Mouse (Mus musculus) MEL (cell line): Measurements from ENCODE around the gene A530016L24Rik.

ENCODE experiments used
- BHLHE40 ChIP-seq: IDR thresholded peaks from 2 replicates; pipeline ENCODE4 v1.6.1; 2012; ENCODE audit warnings: low read depth, mild to moderate bottlenecking, inconsistent platforms, low read length, improper control_type of control experiment, borderline replicate concordance
- CTCF ChIP-seq, 3 experiments: IDR thresholded peaks in 2 of 3; conservative IDR thresholded peaks in 1 of 3; 2 replicates each; pipeline ENCODE4 v1.5.1; 2011 to 2012; ENCODE audit warnings: low read length in 3 of 3, low read depth in 2 of 3, mild to moderate bottlenecking in 2 of 3, improper control_type of control experiment in 1 of 3, inconsistent platforms in 1 of 3, mixed read lengths in 1 of 3, moderate library complexity in 1 of 3; ENCODE audit not compliant: control insufficient read depth in 1 of 3, insufficient read depth in 1 of 3, poor library complexity in 1 of 3, severe bottlenecking in 1 of 3
- ETS1 ChIP-seq: IDR thresholded peaks from 2 replicates; pipeline ENCODE4 v1.6.1; 2012; ENCODE audit warnings: low read depth, mild to moderate bottlenecking, inconsistent platforms, low read length, improper control_type of control experiment, moderate library complexity
- KAT2A ChIP-seq: conservative IDR thresholded peaks from 2 replicates; pipeline ENCODE4 v1.6.1; 2012; ENCODE audit warnings: low read depth, low read length, improper control_type of control experiment, inconsistent platforms
- MEF2A ChIP-seq: IDR thresholded peaks from 2 replicates; pipeline ENCODE4 v1.6.1; 2014; ENCODE audit warnings: low read depth, mild to moderate bottlenecking, inconsistent platforms, low read length, improper control_type of control experiment; ENCODE audit not compliant: poor library complexity, insufficient replicate concordance, severe bottlenecking; ENCODE audit errors: extremely low read depth
- NELFE ChIP-seq: IDR thresholded peaks from 2 replicates; pipeline ENCODE4 v1.6.1; 2011; ENCODE audit warnings: low read depth, low read length, improper control_type of control experiment
- POLR2A ChIP-seq, 2 experiments: IDR thresholded peaks; 2 replicates each; pipeline ENCODE4 v1.6.1; 2011 to 2012; ENCODE audit warnings: low read length in 2 of 2, mild to moderate bottlenecking in 2 of 2, control low read depth in 1 of 2, improper control_type of control experiment in 1 of 2, low read depth in 1 of 2, moderate library complexity in 1 of 2; ENCODE audit not compliant: control insufficient read depth in 1 of 2, insufficient read depth in 1 of 2, poor library complexity in 1 of 2
- SIN3A ChIP-seq: IDR thresholded peaks from 2 replicates; pipeline ENCODE4 v1.6.1; 2012; ENCODE audit warnings: low read length, improper control_type of control experiment, inconsistent platforms
- TAL1 ChIP-seq: IDR thresholded peaks from 2 replicates; pipeline ENCODE4 v1.6.1; 2012; ENCODE audit warnings: mild to moderate bottlenecking, inconsistent platforms, low read length, moderate library complexity, mixed read lengths

DNA sequence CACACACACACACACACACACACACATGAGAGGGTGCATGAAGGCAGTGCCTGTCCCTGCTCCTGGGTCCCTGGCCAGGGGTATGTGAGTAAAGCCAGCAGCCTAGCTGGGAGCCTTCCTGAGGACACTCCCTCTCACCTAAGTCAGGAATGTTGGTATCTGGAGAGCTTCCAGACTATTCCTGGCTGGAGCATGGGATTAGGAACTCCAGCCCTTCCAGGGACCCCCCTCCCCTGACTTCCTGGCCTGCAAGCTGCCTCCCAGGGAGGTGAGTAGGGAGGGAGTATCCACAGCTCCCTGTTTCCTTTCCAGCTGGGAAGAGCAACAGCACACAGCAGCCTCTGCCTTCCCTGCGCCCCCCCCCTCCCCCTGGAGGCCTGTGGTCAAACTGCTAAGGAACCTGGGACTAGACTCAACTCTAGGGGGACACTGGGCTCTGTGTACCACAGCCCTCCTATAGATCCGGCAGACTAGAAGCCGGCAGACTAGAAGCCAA is 1.2 kb downstream of the A530016L24Rik start:
- TF ChIP-seq POLR2A (IDR thresholded peaks at IDR 0.05; ENCODE audit: control insufficient read depth in 1 of 2, insufficient read depth in 1 of 2, low read depth in 1 of 2, low read length in 2 of 2, poor library complexity in 1 of 2) (no peak), ETS1 (no peak), SIN3A (no peak), CTCF (IDR thresholded peaks at IDR 0.05 in 2 of 3, conservative IDR thresholded peaks at IDR 0.05 in 1 of 3; ENCODE audit: control insufficient read depth in 1 of 3, insufficient read depth in 1 of 3, low read depth in 2 of 3, low read length in 3 of 3, poor library complexity in 1 of 3, severe bottlenecking in 1 of 3) (no peak), BHLHE40 (no peak), NELFE (no peak), MEF2A (no peak), TAL1 (no peak), KAT2A (no peak)
